Mouse (Mus musculus): Measurements from ENCODE around the gene Foxc1.

Gene Foxc1

GRCm38 (mm10) chr13:31806428-31806832 is at the start of gene Foxc1:
TSS of gene Foxc1 (plus strand) at chr13:31806633.
- in situ Hi-C loops (cut with MboI; ENCODE audit: unreplicated experiment in 2 of 2) = loop anchor here (5.0 to 10.0 kb wide), 5 partner anchors 411 to 801 kb away; no protein-coding TSS in a partner anchor

GRCm38 (mm10) chr13:31760411-31760810 is 46.0 kb upstream of the Foxc1 start:
- in situ Hi-C loops (cut with MboI; ENCODE audit: unreplicated experiment in 2 of 2) = no loop called here

- in situ Hi-C loops (cut with MboI; ENCODE audit: unreplicated experiment in 2 of 2) = no loop called here
Observed at GRCm38 (mm10) chr13:31761057-31761456, 45.4 kb upstream of the Foxc1 start.

- in situ Hi-C loops (cut with MboI; ENCODE audit: unreplicated experiment in 2 of 2) = no loop called here
Observed at GRCm38 (mm10) chr13:31764419-31764818, 42.0 kb upstream of the Foxc1 start.

DNA sequence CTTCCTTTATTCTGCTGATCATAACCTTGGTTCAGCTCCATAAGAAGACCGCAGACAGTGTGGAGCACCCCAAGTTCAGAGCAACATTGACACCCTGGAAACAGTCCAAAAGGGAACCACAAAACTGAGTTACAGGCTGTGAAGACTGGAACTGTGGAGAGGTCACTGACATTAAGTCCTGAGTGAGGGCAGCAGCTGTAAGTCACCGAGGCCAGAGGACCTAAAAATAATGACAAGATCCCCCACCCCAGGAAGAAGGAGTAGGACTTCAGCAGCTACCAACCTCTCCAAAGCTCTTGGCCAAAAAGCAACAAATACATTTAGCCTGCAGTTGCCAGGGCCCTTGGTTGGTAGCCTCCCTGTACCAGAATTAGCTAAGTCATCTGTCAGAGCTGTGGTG is 40.9 kb upstream of the Foxc1 start:
- in situ Hi-C loops (cut with MboI; ENCODE audit: unreplicated experiment in 2 of 2) = no loop called here

GRCm38 (mm10) chr13:31772882-31773281 is 33.6 kb upstream of the Foxc1 start:
- in situ Hi-C loops (cut with MboI; ENCODE audit: unreplicated experiment in 2 of 2) = loop anchor here in 1 of 2 experiments (10.0 kb wide), 1 partner anchor 48 kb away; no protein-coding TSS in a partner anchor

GRCm38 (mm10) chr13:31775762-31776161 is 30.7 kb upstream of the Foxc1 start:
- in situ Hi-C loops (cut with MboI; ENCODE audit: unreplicated experiment in 2 of 2) = loop anchor here (10.0 to 25.0 kb wide), 3 partner anchors 51 to 1213 kb away; no protein-coding TSS in a partner anchor

DNA sequence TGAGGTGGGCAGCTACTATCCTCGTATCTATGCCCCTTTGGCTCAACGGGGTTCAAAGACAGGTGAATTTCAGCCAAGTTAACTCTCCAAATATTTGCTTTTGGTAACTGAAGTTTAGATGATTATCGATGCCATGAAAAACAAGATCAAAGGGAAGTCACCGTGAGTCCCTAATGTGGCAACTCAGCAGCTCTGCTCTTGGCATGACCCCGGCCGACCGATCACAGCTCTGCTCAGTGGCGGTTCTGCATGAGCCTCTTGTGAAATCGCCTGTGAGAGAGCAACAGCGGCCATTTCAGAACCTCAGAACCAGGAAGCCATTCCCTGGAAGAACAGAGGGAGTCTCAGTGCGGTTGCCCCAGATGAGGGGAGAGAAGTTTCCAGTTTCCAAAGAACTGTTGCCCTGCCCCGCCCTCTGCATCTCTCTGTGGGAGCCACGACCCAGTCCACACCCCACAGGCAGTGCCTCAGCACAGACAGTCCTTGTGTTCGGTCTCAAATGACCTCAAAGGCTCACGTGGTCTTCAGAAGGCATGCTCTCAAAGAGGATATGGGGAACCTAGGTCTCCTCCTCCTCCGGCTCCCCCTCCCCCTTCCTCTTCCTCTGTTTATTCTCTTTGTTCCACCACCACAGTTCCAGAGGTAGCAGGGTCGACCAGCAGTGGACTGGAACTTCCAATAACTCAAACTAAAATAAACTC is 27.0 kb upstream of the Foxc1 start:
- in situ Hi-C loops (cut with MboI; ENCODE audit: unreplicated experiment in 2 of 2) = loop anchor here (10.0 to 25.0 kb wide), 3 partner anchors 55 to 1217 kb away; no protein-coding TSS in a partner anchor

DNA sequence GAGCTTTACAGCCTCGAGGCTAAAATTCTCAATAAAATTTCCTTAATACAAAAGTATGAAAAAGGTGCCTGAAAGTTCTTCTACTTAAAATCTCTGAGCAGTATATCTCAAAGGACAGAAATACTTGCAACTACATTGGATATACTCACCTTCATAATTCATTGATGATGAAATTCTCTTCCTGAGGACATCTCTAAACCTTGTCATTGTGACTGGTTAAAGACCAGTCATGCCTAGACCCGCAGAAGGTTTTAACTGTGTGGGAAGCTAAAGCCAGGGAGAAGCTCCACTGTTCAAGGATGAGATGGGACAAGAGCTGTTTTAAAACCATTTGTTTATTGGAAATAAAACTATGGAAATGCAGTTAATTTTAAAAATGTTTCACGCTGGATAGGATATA is 26.1 kb upstream of the Foxc1 start:
- in situ Hi-C loops (cut with MboI; ENCODE audit: unreplicated experiment in 2 of 2) = loop anchor here (10.0 to 25.0 kb wide), 3 partner anchors 145 to 1218 kb away; no protein-coding TSS in a partner anchor

DNA sequence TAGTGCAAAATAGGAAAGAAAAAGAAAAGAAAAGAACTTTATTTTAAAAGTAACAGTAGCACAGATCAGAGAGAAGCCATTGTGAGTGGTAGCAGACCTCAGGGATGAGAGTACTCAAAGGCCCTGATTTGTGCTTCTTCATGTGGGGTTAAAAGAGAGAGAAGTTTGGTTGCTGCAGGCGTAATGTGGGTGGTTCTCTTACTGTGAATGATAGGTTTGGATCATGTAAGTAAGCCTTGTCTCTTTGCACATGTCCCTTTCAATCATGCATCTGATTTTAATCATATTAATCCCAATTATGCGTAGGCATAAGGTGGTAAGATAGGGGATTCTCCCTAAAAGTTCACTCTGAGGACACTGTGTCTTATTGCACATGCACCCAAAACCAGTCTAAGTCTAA is 24.4 kb upstream of the Foxc1 start:
- in situ Hi-C loops (cut with MboI; ENCODE audit: unreplicated experiment in 2 of 2) = loop anchor here (10.0 to 25.0 kb wide), 3 partner anchors 147 to 1220 kb away; no protein-coding TSS in a partner anchor

DNA sequence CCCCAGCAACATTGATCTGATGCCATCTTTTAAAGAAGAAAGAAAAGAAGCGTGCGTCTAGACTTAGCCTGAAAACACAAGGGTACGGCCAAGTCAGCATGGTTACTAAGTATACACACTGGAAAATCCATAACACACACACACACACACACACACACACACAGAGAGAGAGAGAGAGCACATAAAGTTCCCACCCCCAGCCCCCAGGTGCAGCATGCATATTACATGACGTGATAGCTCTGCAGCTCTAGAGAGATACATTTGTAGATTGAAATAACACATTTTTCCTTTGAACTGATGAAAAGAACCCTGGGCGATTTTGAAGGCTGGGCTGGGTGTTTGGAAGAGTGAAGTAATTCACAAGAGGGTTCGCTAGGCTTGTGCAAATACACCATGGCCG is 21.7 kb upstream of the Foxc1 start:
- in situ Hi-C loops (cut with MboI; ENCODE audit: unreplicated experiment in 2 of 2) = loop anchor here (5.0 to 25.0 kb wide), 4 partner anchors 77 to 1222 kb away; no protein-coding TSS in a partner anchor

- in situ Hi-C loops (cut with MboI; ENCODE audit: unreplicated experiment in 2 of 2) = loop anchor here (25.0 kb wide), 2 partner anchors 705 to 1230 kb away; no protein-coding TSS in a partner anchor
Observed at GRCm38 (mm10) chr13:31792480-31793132, 13.8 kb upstream of the Foxc1 start.

- in situ Hi-C loops (cut with MboI; ENCODE audit: unreplicated experiment in 2 of 2) = loop anchor here (25.0 kb wide), 2 partner anchors 706 to 1231 kb away; no protein-coding TSS in a partner anchor
Observed at GRCm38 (mm10) chr13:31793163-31793562, 13.3 kb upstream of the Foxc1 start.

DNA sequence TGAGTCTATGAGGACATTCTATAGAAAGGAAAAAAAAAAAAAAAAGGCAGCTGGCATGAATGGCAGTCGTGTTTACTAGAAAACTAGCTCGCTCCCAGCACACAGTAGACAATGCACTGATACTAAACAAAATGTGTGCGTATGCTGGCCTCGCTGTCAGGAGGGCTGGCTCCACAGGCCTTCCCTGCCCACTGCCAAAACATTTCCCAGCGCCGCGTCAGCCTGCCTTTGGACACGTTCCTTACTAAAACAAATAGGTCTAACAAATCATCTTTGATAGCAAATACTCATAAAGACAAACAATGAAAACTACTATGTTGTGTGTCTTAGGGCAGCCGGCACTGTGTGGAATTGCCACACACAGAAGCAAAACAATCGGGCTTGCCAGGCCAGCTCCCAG is 9.1 kb upstream of the Foxc1 start:
- in situ Hi-C loops (cut with MboI; ENCODE audit: unreplicated experiment in 2 of 2) = loop anchor here (5.0 to 25.0 kb wide), 8 partner anchors 90 to 1235 kb away; no protein-coding TSS in a partner anchor

- in situ Hi-C loops (cut with MboI; ENCODE audit: unreplicated experiment in 2 of 2) = loop anchor here (5.0 to 25.0 kb wide), 8 partner anchors 91 to 1236 kb away; no protein-coding TSS in a partner anchor
Observed at GRCm38 (mm10) chr13:31798075-31798474, 8.4 kb upstream of the Foxc1 start.

- in situ Hi-C loops (cut with MboI; ENCODE audit: unreplicated experiment in 2 of 2) = loop anchor here (5.0 to 10.0 kb wide), 4 partner anchors 514 to 866 kb away; no protein-coding TSS in a partner anchor
Observed at GRCm38 (mm10) chr13:31800581-31801576, 5.6 kb upstream of the Foxc1 start.

GRCm38 (mm10) chr13:31801703-31802305 is 4.6 kb upstream of the Foxc1 start:
- in situ Hi-C loops (cut with MboI; ENCODE audit: unreplicated experiment in 2 of 2) = loop anchor here (5.0 to 10.0 kb wide), 4 partner anchors 513 to 865 kb away; no protein-coding TSS in a partner anchor

DNA sequence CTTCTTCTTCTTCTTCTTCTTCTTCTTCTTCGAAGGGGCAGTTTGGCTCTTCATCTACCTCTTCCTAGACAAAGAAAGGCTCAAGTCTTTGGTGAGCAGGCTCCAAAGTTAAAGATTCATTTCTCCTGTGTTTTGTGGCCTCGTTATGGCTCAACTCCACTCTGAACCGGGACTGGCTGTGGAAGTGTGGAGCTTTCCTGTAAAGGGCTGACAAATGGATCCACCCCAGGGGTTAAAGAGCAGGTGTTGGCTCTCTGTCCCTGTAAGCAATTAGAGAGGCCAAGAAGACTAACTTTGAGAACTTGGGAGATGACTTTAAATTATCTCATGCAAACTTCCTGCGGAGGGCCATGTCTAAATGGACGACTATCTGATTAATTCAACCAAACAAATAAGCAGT is 4.0 kb upstream of the Foxc1 start:
- in situ Hi-C loops (cut with MboI; ENCODE audit: unreplicated experiment in 2 of 2) = loop anchor here (5.0 to 10.0 kb wide), 4 partner anchors 512 to 865 kb away; no protein-coding TSS in a partner anchor
